Mouse (Mus musculus): ENCODE results near the gene Pip5k1c.

Gene Pip5k1c

GRCm38 (mm10) chr10:81292554-81293333, at the start of gene Pip5k1c:
Gene Pip5k1c, plus strand, starts transcription at chr10:81292963.
- DNase-seq (ENCODE audit: low read depth): peak; percentile 100

GRCm38 (mm10) chr10:81244146-81244545, 48.6 kb upstream of the Pip5k1c start:
- no peak for DNase-seq (ENCODE audit: low read depth)

GRCm38 (mm10) chr10:81244595-81244994, 48.2 kb upstream of the Pip5k1c start:
- DNase-seq (ENCODE audit: low read depth): no peak

- DNase-seq (ENCODE audit: low read depth): no peak
Observed at GRCm38 (mm10) chr10:81245166-81245565, 47.6 kb upstream of the Pip5k1c start.

- no peak for DNase-seq (ENCODE audit: low read depth)
Observed at GRCm38 (mm10) chr10:81247804-81248203, 45.0 kb upstream of the Pip5k1c start.

GRCm38 (mm10) chr10:81249442-81249841, 43.3 kb upstream of the Pip5k1c start:
- DNase-seq (ENCODE audit: low read depth): no peak

GRCm38 (mm10) chr10:81252424-81253419, 40.0 kb upstream of the Pip5k1c start, which contains the start of gene Matk:
Gene Matk, plus strand, starts transcription at chr10:81252935.
- DNase-seq (ENCODE audit: low read depth): no peak

GRCm38 (mm10) chr10:81254886-81255285, 37.9 kb upstream of the Pip5k1c start:
- DNase-seq (ENCODE audit: low read depth): no peak

- DNase-seq (ENCODE audit: low read depth): no peak
Observed at GRCm38 (mm10) chr10:81257158-81258039, 35.4 kb upstream of the Pip5k1c start.

- no peak for DNase-seq (ENCODE audit: low read depth)
Observed at GRCm38 (mm10) chr10:81259225-81259884, 33.4 kb upstream of the Pip5k1c start.

GRCm38 (mm10) chr10:81261025-81261424, 31.7 kb upstream of the Pip5k1c start:
- DNase-seq (ENCODE audit: low read depth): no peak

- no peak for DNase-seq (ENCODE audit: low read depth)
Observed at GRCm38 (mm10) chr10:81265540-81265939, 27.2 kb upstream of the Pip5k1c start.

- peak; percentile 95 for DNase-seq (ENCODE audit: low read depth)
Observed at GRCm38 (mm10) chr10:81266211-81267105, 26.3 kb upstream of the Pip5k1c start, which contains the start of the genes Mrpl54 and Apba3. Gene Mrpl54, minus strand, starts transcription at chr10:81266934. Gene Apba3, plus strand, starts transcription at chr10:81266960.

- peak; percentile 71 for DNase-seq (ENCODE audit: low read depth)
Observed at GRCm38 (mm10) chr10:81268056-81268455, 24.7 kb upstream of the Pip5k1c start.

- no peak for DNase-seq (ENCODE audit: low read depth)
Observed at GRCm38 (mm10) chr10:81268643-81269412, 23.9 kb upstream of the Pip5k1c start.

- DNase-seq (ENCODE audit: low read depth): no peak
Observed at GRCm38 (mm10) chr10:81272356-81272755, 20.4 kb upstream of the Pip5k1c start.

GRCm38 (mm10) chr10:81273842-81274241, 18.9 kb upstream of the Pip5k1c start:
- no peak for DNase-seq (ENCODE audit: low read depth)

- no peak for DNase-seq (ENCODE audit: low read depth)
Observed at GRCm38 (mm10) chr10:81277676-81278075, 15.1 kb upstream of the Pip5k1c start.

- DNase-seq (ENCODE audit: low read depth): no peak
Observed at GRCm38 (mm10) chr10:81279496-81279895, 13.3 kb upstream of the Pip5k1c start.
